7 mouse cellular contexts compared by ENCODE assay signal in the genomic region with DNA sequence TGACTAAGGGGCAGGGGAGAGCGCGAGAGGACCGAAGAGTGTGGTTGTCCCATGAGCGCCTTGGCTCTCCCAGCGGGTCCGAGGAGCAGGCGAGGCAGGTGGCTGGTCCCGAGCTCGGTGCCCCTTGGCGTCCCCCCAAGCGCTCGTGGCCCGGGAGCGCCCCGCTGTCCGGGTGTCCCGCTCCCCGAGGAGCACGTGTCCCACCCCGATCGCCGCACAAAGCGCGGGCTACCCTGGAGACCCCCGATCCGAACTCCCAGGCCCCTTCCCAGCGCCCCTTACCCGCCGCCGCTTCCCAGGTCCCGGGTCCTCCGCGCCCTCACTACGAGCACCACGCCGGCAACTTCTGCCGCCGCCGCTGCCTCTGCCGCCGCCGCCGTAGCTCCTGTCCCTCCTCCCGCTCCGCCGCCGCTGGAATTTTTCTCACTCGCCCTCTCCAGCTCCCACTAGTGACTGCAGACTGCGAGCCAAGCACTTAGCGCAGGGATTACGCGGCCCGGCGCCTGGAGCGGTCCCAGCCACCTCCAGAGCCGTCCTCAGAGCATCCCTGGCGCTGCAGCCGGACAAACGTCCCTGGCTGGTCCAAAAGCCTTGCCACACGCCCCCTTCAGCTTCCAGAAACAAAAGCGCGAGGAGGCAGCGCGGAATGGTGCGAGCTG. TPM values are rescaled to one million over a fixed set of nuclear protein-coding genes. Genes with fewer than 3 reads are reported as not detected.
A peak's percentile ranks its signal among the peaks of the same experiment; 100 is the strongest.
DNase-seq lines count a peak whose midpoint lies in the region; ATAC-seq and TF ChIP-seq lines count a peak whose summit lies in the region.

Gene Bmpr1b (minus strand): TSS at position 563 of the 659 bp plus-strand sequence.

- DNase-seq in cerebellum, adult 11-12 months, result peak; percentile 5
- DNase-seq in forebrain, embryonic 11.5 days (ENCODE audit: low spot score), result peak; percentile 91
- DNase-seq in kidney, postnatal 0 days (ENCODE audit: low spot score), result peak; percentile 92
- DNase-seq in liver, embryonic 11.5 days (ENCODE audit: low spot score), result peak; percentile 66
- peak; percentile 87 for DNase-seq in neural tube, embryonic 11.5 days (ENCODE audit: low spot score)
- peak; percentile 42 to 71 for DNase-seq in urinary bladder, adult 18-20 months (ENCODE audit: low spot score in 2 of 2)

- H3K4me3 ChIP-seq in forebrain, embryonic 11.5 days (ENCODE audit: low read depth, low read length), result peak within 1 kb of the TSS; percentile 58
- H3K4me3 ChIP-seq in heart, embryonic 13.5 days, result peak within 1 kb of the TSS; percentile 70
- peak within 1 kb of the TSS; percentile 71 for H3K4me3 ChIP-seq in kidney, postnatal 0 days (replicated peaks; ENCODE audit: low read depth, low read length)
- peak within 1 kb of the TSS; percentile 54 for H3K4me3 ChIP-seq in liver, embryonic 11.5 days (ENCODE audit: low read depth, low read length)
- H3K4me3 ChIP-seq in neural tube, embryonic 11.5 days (ENCODE audit: low read depth, low read length), result peak within 1 kb of the TSS; percentile 54

- H3K36me3 ChIP-seq in forebrain, embryonic 11.5 days (ENCODE audit: control insufficient read depth, insufficient read depth, low read length), result no peaks in the 10 kb centered on the region
- no peaks in the 10 kb centered on the region for H3K36me3 ChIP-seq in heart, embryonic 13.5 days
- H3K36me3 ChIP-seq in kidney, postnatal 0 days (ENCODE audit: insufficient read depth, low read length), result no peaks in the 10 kb centered on the region
- H3K36me3 ChIP-seq in liver, embryonic 11.5 days (ENCODE audit: control insufficient read depth, insufficient read depth, low read length), result no peaks in the 10 kb centered on the region
- H3K36me3 ChIP-seq in neural tube, embryonic 11.5 days (ENCODE audit: control insufficient read depth, insufficient read depth, low read length), result no peaks in the 10 kb centered on the region

- no peak within 1 kb of the TSS for H3K27ac ChIP-seq in forebrain, embryonic 11.5 days (ENCODE audit: low read depth, low read length)
- H3K27ac ChIP-seq in heart, embryonic 13.5 days (replicated peaks), result no peak within 1 kb of the TSS
- H3K27ac ChIP-seq in kidney, postnatal 0 days, result peak within 1 kb of the TSS; percentile 22; the same call in 1 of the 2 replicates
- H3K27ac ChIP-seq in liver, embryonic 11.5 days (ENCODE audit: low read depth, low read length), result no peak within 1 kb of the TSS
- peak within 1 kb of the TSS; percentile 49; the same call in 1 of the 2 replicates for H3K27ac ChIP-seq in neural tube, embryonic 11.5 days (ENCODE audit: low read depth, low read length)

- peak; percentile 59 for TF ChIP-seq CTCF in kidney, postnatal 0 days (IDR thresholded peaks at IDR 0.05; ENCODE audit: low read depth)

- H3K9ac ChIP-seq in forebrain, embryonic 11.5 days (ENCODE audit: low read length), result peak within 1 kb of the TSS; percentile 87
- H3K9ac ChIP-seq in heart, embryonic 13.5 days, result peak within 1 kb of the TSS; percentile 80
- H3K9ac ChIP-seq in kidney, postnatal 0 days (ENCODE audit: low read depth, low read length), result peak within 1 kb of the TSS; percentile 72
- H3K9ac ChIP-seq in liver, embryonic 11.5 days (ENCODE audit: low read depth, low read length), result 0 out of 2 replicates have a peak within 1 kb of the TSS, but pooled peaks have one; percentile 12
- H3K9ac ChIP-seq in neural tube, embryonic 11.5 days (ENCODE audit: low read length), result peak within 1 kb of the TSS; percentile 75

- WGBS in forebrain, embryonic 11.5 days, result 0% methylated on average over 37 of the region's 65 CpGs
- under 1% methylated on average over 65 of the region's 65 CpGs for WGBS in heart, embryonic 13.5 days
- WGBS in kidney, postnatal 0 days, result under 1% methylated on average over 56 of the region's 65 CpGs
- under 1% methylated on average over 61 of the region's 65 CpGs for WGBS in liver, embryonic 11.5 days
- 1% methylated on average over 54 of the region's 65 CpGs for WGBS in neural tube, embryonic 11.5 days

- H3K27me3 ChIP-seq in forebrain, embryonic 11.5 days (ENCODE audit: control insufficient read depth, insufficient read depth, low read length), result 0 out of 2 replicates have a peak, but pooled peaks cover 2% of the 10 kb centered on the region
- peaks cover 77% of the 10 kb centered on the region for H3K27me3 ChIP-seq in heart, embryonic 13.5 days (replicated peaks)
- H3K27me3 ChIP-seq in kidney, postnatal 0 days (ENCODE audit: insufficient read depth, low read length), result no peaks in the 10 kb centered on the region
- H3K27me3 ChIP-seq in liver, embryonic 11.5 days (replicated peaks; ENCODE audit: control insufficient read depth, insufficient read depth, low read length), result peaks cover 20% of the 10 kb centered on the region
- H3K27me3 ChIP-seq in neural tube, embryonic 11.5 days (ENCODE audit: control insufficient read depth, insufficient read depth, low read length), result no peaks in the 10 kb centered on the region; the same call in 1 of the 2 replicates

- no peaks in the 10 kb centered on the region for H3K9me3 ChIP-seq in forebrain, embryonic 11.5 days (ENCODE audit: control insufficient read depth, low read length)
- no peaks in the 10 kb centered on the region for H3K9me3 ChIP-seq in heart, embryonic 13.5 days
- no peaks in the 10 kb centered on the region for H3K9me3 ChIP-seq in kidney, postnatal 0 days (replicated peaks; ENCODE audit: low read length)
- H3K9me3 ChIP-seq in liver, embryonic 11.5 days (ENCODE audit: control insufficient read depth, low read length), result no peaks in the 10 kb centered on the region
- no peaks in the 10 kb centered on the region for H3K9me3 ChIP-seq in neural tube, embryonic 11.5 days (ENCODE audit: control insufficient read depth, low read length)

- no peaks in the 10 kb centered on the region for H3K4me1 ChIP-seq in forebrain, embryonic 11.5 days (replicated peaks; ENCODE audit: control insufficient read depth, insufficient read depth, low read length)
- peaks cover 5% of the 10 kb centered on the region; the same call in 1 of the 2 replicates for H3K4me1 ChIP-seq in heart, embryonic 13.5 days
- no peaks in the 10 kb centered on the region for H3K4me1 ChIP-seq in kidney, postnatal 0 days (replicated peaks; ENCODE audit: insufficient read depth, low read length)
- no peaks in the 10 kb centered on the region; the same call in 1 of the 2 replicates for H3K4me1 ChIP-seq in liver, embryonic 11.5 days (replicated peaks; ENCODE audit: control insufficient read depth, insufficient read depth, low read length)
- H3K4me1 ChIP-seq in neural tube, embryonic 11.5 days (ENCODE audit: control insufficient read depth, insufficient read depth, low read length), result no peaks in the 10 kb centered on the region

- peak; percentile 94 for ATAC-seq in forebrain, embryonic 11.5 days (replicated peaks; ENCODE audit: low FRiP score)
- peak; percentile 48; the same call in 1 of the 2 replicates for ATAC-seq in heart, embryonic 13.5 days (ENCODE audit: extremely low read depth, insufficient number of reproducible peaks, low FRiP score, low TSS enrichment)
- peak; percentile 84 for ATAC-seq in kidney, postnatal 0 days (replicated peaks; ENCODE audit: low FRiP score, low read depth)
- peak; percentile 51; the same call in 1 of the 2 replicates for ATAC-seq in liver, embryonic 11.5 days (replicated peaks; ENCODE audit: low FRiP score)
- peak; percentile 87 for ATAC-seq in neural tube, embryonic 11.5 days (ENCODE audit: insufficient read depth, low FRiP score, low TSS enrichment)

- peak within 1 kb of the TSS; percentile 79 for H3K4me2 ChIP-seq in forebrain, embryonic 11.5 days (ENCODE audit: low read depth, low read length, severe bottlenecking)
- peak within 1 kb of the TSS; percentile 97 for H3K4me2 ChIP-seq in heart, embryonic 13.5 days
- peak within 1 kb of the TSS; percentile 92 for H3K4me2 ChIP-seq in kidney, postnatal 0 days (ENCODE audit: low read length)
- H3K4me2 ChIP-seq in liver, embryonic 11.5 days, result peak within 1 kb of the TSS; percentile 72
- H3K4me2 ChIP-seq in neural tube, embryonic 11.5 days (ENCODE audit: low read depth), result peak within 1 kb of the TSS; percentile 60

RNA-seq across cellular contexts. Expression of gene Bmpr1b, which starts in this region (rescaled TPM):
- polyA plus RNA-seq in forebrain, embryonic 11.5 days (2014; fragmentation: Nextera tagmentation; extraction: Ambion mirVana), result 10.3 and 10.7 TPM in 2 replicates
- 1.1 and 1.3 TPM in 2 replicates for polyA plus RNA-seq in heart, embryonic 13.5 days (2015; fragmentation: Nextera tagmentation; extraction: Ambion mirVana)
- 7.6 and 8.1 TPM in 2 replicates for polyA plus RNA-seq in kidney, postnatal 0 days (2015; fragmentation: Nextera tagmentation; extraction: Ambion mirVana)
- polyA plus RNA-seq in liver, embryonic 11.5 days (2014; fragmentation: Nextera tagmentation; extraction: Ambion mirVana), result 1.1 and 1.3 TPM in 2 replicates
- polyA plus RNA-seq in neural tube, embryonic 11.5 days (2014; fragmentation: Nextera tagmentation; extraction: Ambion mirVana), result 14.7 and 17.8 TPM in 2 replicates

Comparison
In these comparisons a context has a peak if more than half of its experiments do, and no peak if none do; other contexts are left out.
1. DNase-seq: peak in every context shown above with its lines; median percentile 92 in kidney, postnatal 0 days; 91 in forebrain, embryonic 11.5 days; 87 in neural tube, embryonic 11.5 days; 66 in liver, embryonic 11.5 days; 56 in urinary bladder, adult 18-20 months; 5 in cerebellum, adult 11-12 months.
2. H3K27ac ChIP-seq: peak in kidney, postnatal 0 days (single experiment) and neural tube, embryonic 11.5 days (single experiment); none in forebrain, embryonic 11.5 days (single experiment), heart, embryonic 13.5 days (single experiment) and liver, embryonic 11.5 days (single experiment).
3. H3K9ac ChIP-seq: peak in every context shown above with its lines; median percentile 87 in forebrain, embryonic 11.5 days; 80 in heart, embryonic 13.5 days; 75 in neural tube, embryonic 11.5 days; 72 in kidney, postnatal 0 days; 12 in liver, embryonic 11.5 days.
4. Peak in every context shown above with its lines, with median percentiles within 50 percentile points of each other: ATAC-seq, H3K4me2 ChIP-seq and H3K4me3 ChIP-seq.